Mouse (Mus musculus) bone marrow, adult 2 months (tissue): Measurements from ENCODE around the gene Hfe2.

Experiments
- CTCF ChIP-seq: fragments of 200-500 bp; IDR thresholded peaks from 2 replicates; pipeline ENCODE4 v1.5.1; 2011; ENCODE audit warnings: low read length, control low read depth; ENCODE audit not compliant: control insufficient read depth, insufficient read depth
- POLR2A ChIP-seq: fragments of 200-500 bp; IDR thresholded peaks from 2 replicates; pipeline ENCODE4 v1.6.1; 2011; ENCODE audit warnings: low read depth, mild to moderate bottlenecking, control low read depth, low read length, borderline replicate concordance; ENCODE audit not compliant: control insufficient read depth

DNA sequence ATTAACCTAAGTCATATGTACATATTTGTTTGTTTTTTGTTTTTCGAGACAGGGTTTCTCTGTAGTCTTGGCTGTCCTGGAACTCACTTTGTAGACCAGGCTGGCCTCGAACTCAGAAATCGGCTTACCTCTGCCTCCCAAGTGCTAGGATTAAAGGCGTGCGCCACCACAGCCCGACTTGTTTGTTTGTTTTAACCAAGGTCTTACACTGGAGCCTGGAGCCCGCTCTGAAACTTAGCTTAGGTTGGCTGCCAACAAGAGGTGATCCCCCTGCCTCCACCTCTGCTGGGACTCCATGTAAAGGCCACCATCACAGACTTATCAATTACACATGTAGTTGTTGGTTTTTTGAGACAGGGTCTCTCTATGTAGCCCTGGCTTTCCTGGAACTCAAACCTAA, 23.9 kb downstream of the Hfe2 start:
- no peak for TF ChIP-seq POLR2A
- no peak for TF ChIP-seq CTCF
